In genomic region chr15:6710341-6710740, GRCm38 (mm10) we compare ENCODE assay signal across 10 mouse cellular contexts. TPM values are rescaled to one million over a fixed set of nuclear protein-coding genes. Genes with fewer than 3 reads are reported as not detected.
A peak's percentile ranks its signal among the peaks of the same experiment; 100 is the strongest.
DNase-seq lines count a peak whose midpoint lies in the region; ATAC-seq and TF ChIP-seq lines count a peak whose summit lies in the region.
"Had no signal": no experiment of that assay in that cellular context is flagged by ENCODE, and none has a peak within 500 bp of the region (broad histone marks: within the 10 kb centered on the region; RNA-seq: fewer than 3 reads in every experiment).

No protein-coding gene starts in this region.

- H3K4me2 ChIP-seq in heart, embryonic 16.5 days (ENCODE audit: low read depth, low read length), result peak overlapping the region; percentile 77; the same call in 1 of the 2 replicates
- 0 out of 2 replicates have a peak overlapping the region, but pooled peaks have one; percentile 29 for H3K4me2 ChIP-seq in CH12.LX (ENCODE audit: insufficient read depth, low read depth, poor library complexity, severe bottlenecking)
- peak overlapping the region; percentile 95; the same call in 1 of the 2 replicates for H3K4me2 ChIP-seq in forebrain, embryonic 15.5 days (replicated peaks)
- H3K4me2 ChIP-seq in liver, embryonic 16.5 days (ENCODE audit: low read depth, low read length), result peak overlapping the region; percentile 87; the same call in 1 of the 2 replicates

- H3K27me3 ChIP-seq in heart, embryonic 16.5 days (ENCODE audit: control insufficient read depth, insufficient read depth, low read length), result no peaks in the 10 kb centered on the region
- peaks cover 6% of the 10 kb centered on the region for H3K27me3 ChIP-seq in CH12.LX (replicated peaks)
- 0 out of 2 replicates have a peak, but pooled peaks cover 4% of the 10 kb centered on the region for H3K27me3 ChIP-seq in forebrain, embryonic 15.5 days
- H3K27me3 ChIP-seq in liver, embryonic 16.5 days (ENCODE audit: control insufficient read depth, insufficient read depth, low read depth, low read length), result no peaks in the 10 kb centered on the region

- H3K9ac ChIP-seq in heart, embryonic 16.5 days (ENCODE audit: low read length), result no peak overlapping the region
- H3K9ac ChIP-seq in CH12.LX (ENCODE audit: insufficient read depth, low read depth), result no peak overlapping the region
- no peak overlapping the region for H3K9ac ChIP-seq in forebrain, embryonic 15.5 days (replicated peaks)
- H3K9ac ChIP-seq in liver, embryonic 16.5 days (ENCODE audit: low read depth, low read length), result no peak overlapping the region

- no peak for TF ChIP-seq RAD21 in CH12.LX (IDR thresholded peaks at IDR 0.05; ENCODE audit: low read depth, low read length)

- H3K4me3 ChIP-seq in heart, embryonic 16.5 days (ENCODE audit: low read length), result no peak overlapping the region
- no peak overlapping the region for H3K4me3 ChIP-seq in CH12.LX (replicated peaks in 1 of 3; ENCODE audit: low read depth in 2 of 3, low read length in 2 of 3, poor library complexity in 1 of 3)
- H3K4me3 ChIP-seq in forebrain, embryonic 15.5 days, result no peak overlapping the region
- H3K4me3 ChIP-seq in liver, embryonic 16.5 days (ENCODE audit: low read depth, low read length), result no peak overlapping the region

- in situ Hi-C loops in CH12.LX (cut with MboI; ENCODE audit: low pct_ligation_motif_present, low pct_unique_long_range_greater_than_20kb, low sequenced_read_pairs), result no loop called here

- H3K9me3 ChIP-seq in heart, embryonic 16.5 days (replicated peaks; ENCODE audit: control insufficient read depth, low read length), result no peaks in the 10 kb centered on the region
- H3K9me3 ChIP-seq in CH12.LX (replicated peaks; ENCODE audit: low read length), result no peaks in the 10 kb centered on the region
- no peaks in the 10 kb centered on the region for H3K9me3 ChIP-seq in forebrain, embryonic 15.5 days
- H3K9me3 ChIP-seq in liver, embryonic 16.5 days (replicated peaks; ENCODE audit: control insufficient read depth, low read length), result no peaks in the 10 kb centered on the region

- intact Hi-C loops in left cerebral cortex, postnatal 14 days (cut with DNase I), result no loop called here

- no peak for TF ChIP-seq EP300 in CH12.LX (IDR thresholded peaks at IDR 0.05; ENCODE audit: low read length)

- H3K4me1 ChIP-seq in heart, embryonic 16.5 days (ENCODE audit: control insufficient read depth, insufficient read depth, low read length), result peaks cover 38% of the 10 kb centered on the region
- peaks cover 2 to 37% of the 10 kb centered on the region in 2 experiments; a peak in 2 of 4 replicates for H3K4me1 ChIP-seq in CH12.LX (ENCODE audit: control insufficient read depth in 1 of 2, insufficient read depth in 2 of 2)
- H3K4me1 ChIP-seq in forebrain, embryonic 15.5 days, result peaks cover 52% of the 10 kb centered on the region
- H3K4me1 ChIP-seq in liver, embryonic 16.5 days (ENCODE audit: control insufficient read depth, low read depth, low read length), result peaks cover 60% of the 10 kb centered on the region

- no peaks in the 10 kb centered on the region for H3K36me3 ChIP-seq in heart, embryonic 16.5 days (ENCODE audit: control insufficient read depth, insufficient read depth)
- H3K36me3 ChIP-seq in CH12.LX (replicated peaks in 1 of 2; ENCODE audit: control insufficient read depth in 1 of 2, insufficient read depth in 1 of 2, low read length in 1 of 2), result peaks cover 0 to 10% of the 10 kb centered on the region in 2 experiments
- no peaks in the 10 kb centered on the region for H3K36me3 ChIP-seq in forebrain, embryonic 15.5 days
- H3K36me3 ChIP-seq in liver, embryonic 16.5 days (ENCODE audit: control insufficient read depth, insufficient read depth), result no peaks in the 10 kb centered on the region

- no peak overlapping the region for H3K27ac ChIP-seq in heart, embryonic 16.5 days (ENCODE audit: low read length)
- H3K27ac ChIP-seq in CH12.LX (ENCODE audit: insufficient read depth, low read depth), result no peak overlapping the region
- no peak overlapping the region for H3K27ac ChIP-seq in forebrain, embryonic 15.5 days (replicated peaks)
- H3K27ac ChIP-seq in liver, embryonic 16.5 days (ENCODE audit: low read length), result no peak overlapping the region

- no peak for DNase-seq in heart, postnatal 4 days
- no peak for DNase-seq in CH12.LX (ENCODE audit: extremely low read depth)
- no peak for DNase-seq in spleen, postnatal 36 days (ENCODE audit: low spot score in 2 of 2)
- DNase-seq in left cerebral cortex, postnatal 14 days (ENCODE audit: low spot score in 2 of 2), result no peak
- no peak for DNase-seq in adrenal gland, postnatal 10 days
- DNase-seq: heart, postnatal 10 days; layer of hippocampus, postnatal 36 days had no signal

- peaks cover 47% of the 10 kb centered on the region for H3K79me2 ChIP-seq in CH12.LX (replicated peaks; ENCODE audit: control insufficient read depth, extremely low read depth, insufficient read depth, poor library complexity, severe bottlenecking)

- no peak for TF ChIP-seq CTCF in CH12.LX (conservative IDR thresholded peaks at IDR 0.05 in 1 of 2, IDR thresholded peaks at IDR 0.05 in 1 of 2; ENCODE audit: low read depth in 2 of 2, low read length in 2 of 2)

- no peak for ATAC-seq in heart, embryonic 16.5 days (replicated peaks; ENCODE audit: extremely low read depth, insufficient read depth, low FRiP score)
- no peak for ATAC-seq in forebrain, embryonic 15.5 days (replicated peaks)
- ATAC-seq in liver, embryonic 16.5 days (ENCODE audit: low read depth), result no peak

- 68% methylated on average over 7 of the region's 7 CpGs for WGBS in heart, embryonic 16.5 days
- WGBS in forebrain, embryonic 15.5 days, result 75% methylated on average over 7 of the region's 7 CpGs
- WGBS in liver, embryonic 16.5 days (ENCODE audit: insufficient replicate concordance), result 69% methylated on average over 7 of the region's 7 CpGs

- dilution Hi-C loops in CH12.LX (cut with MboI; ENCODE audit: extremely low pct_ligation_motif_present, extremely low pct_unique_long_range_greater_than_20kb, low sequenced_read_pairs), result no loop called here

- no peak for TF ChIP-seq POLR2A in CH12.LX (IDR thresholded peaks at IDR 0.05; ENCODE audit: low read depth, low read length)

TF ChIP-seq in CH12.LX, 34 proteins besides CTCF, POLR2A, EP300 and RAD21:
- no peak for TF ChIP-seq JUN (IDR thresholded peaks at IDR 0.05; ENCODE audit: insufficient read depth, low read depth, low read length)
- TF ChIP-seq CHD2 (IDR thresholded peaks at IDR 0.05; ENCODE audit: low read length), result no peak

RNA-seq across cellular contexts. Expression of gene Rictor, which starts 2.2 kb away (rescaled TPM):
- 29.9 and 33.0 TPM in 2 replicates for polyA plus RNA-seq in heart, embryonic 16.5 days (2015; fragmentation: Nextera tagmentation; extraction: Ambion mirVana)
- total RNA-seq in heart, postnatal 4 days (2021), result 10 to 100 TPM; 20.3 to 21.0 TPM
- total RNA-seq in CH12.LX (2012; rRNA removed), result 7.4 and 7.6 TPM in 2 replicates
- total RNA-seq in CH12.LX (2014; rRNA removed), result 7.1 and 8.0 TPM in 2 replicates
- polyA plus RNA-seq in CH12.LX (2012; ENCODE audit: insufficient read length, low read depth), result 6.6 and 8.0 TPM in 2 replicates
- 59.1 and 60.7 TPM in 2 replicates for polyA plus RNA-seq in forebrain, embryonic 15.5 days (2015; fragmentation: Nextera tagmentation; extraction: Ambion mirVana)
- 21.2 and 21.5 TPM in 2 replicates for polyA plus RNA-seq in liver, embryonic 16.5 days (2015; fragmentation: Nextera tagmentation; extraction: Ambion mirVana)
- 10 to 100 TPM; 37.3 to 38.1 TPM for total RNA-seq in left cerebral cortex, postnatal 14 days (2021)
- total RNA-seq in adrenal gland, postnatal 10 days (2021), result 10 to 100 TPM; 23.5 to 27.0 TPM

Comparison
In these comparisons a context has a peak if more than half of its experiments do, and no peak if none do; other contexts are left out.
1. H3K4me2 ChIP-seq: peak in every context shown above with its lines; median percentile 95 in forebrain, embryonic 15.5 days; 87 in liver, embryonic 16.5 days; 77 in heart, embryonic 16.5 days; 29 in CH12.LX.